In genomic region chr4:97939492-97939891, GRCm38 (mm10) we compare ENCODE assay signal across 10 mouse cellular contexts.
DNase-seq lines count a peak whose midpoint lies in the region; ATAC-seq and TF ChIP-seq lines count a peak whose summit lies in the region.
"Had no signal": no experiment of that assay in that cellular context is flagged by ENCODE, and none has a peak within 500 bp of the region (broad histone marks: within the 10 kb centered on the region; RNA-seq: fewer than 3 reads in every experiment).

No protein-coding gene starts in this region.

- no peak overlapping the region for H3K27ac ChIP-seq in kidney, embryonic 16.5 days (ENCODE audit: low read length)
- 0 out of 2 replicates have a peak overlapping the region, but pooled peaks have one; percentile 2 for H3K27ac ChIP-seq in hindbrain, postnatal 0 days
- H3K27ac ChIP-seq in midbrain, embryonic 14.5 days (replicated peaks; ENCODE audit: low read depth, low read length) = no peak overlapping the region
- H3K27ac ChIP-seq: liver, embryonic 14.5 days had no signal

- ATAC-seq in cerebellum, adult (ENCODE audit: insufficient number of reproducible peaks, low FRiP score, low TSS enrichment) = peak; percentile 78
- no peak for ATAC-seq in kidney, embryonic 16.5 days (ENCODE audit: low FRiP score, low TSS enrichment)
- no peak for ATAC-seq in hindbrain, postnatal 0 days
- no peak for ATAC-seq in midbrain, embryonic 14.5 days (ENCODE audit: low FRiP score, low TSS enrichment)

- no peak overlapping the region for H3K4me2 ChIP-seq in kidney, embryonic 16.5 days (replicated peaks; ENCODE audit: low read depth, low read length)
- H3K4me2 ChIP-seq in hindbrain, postnatal 0 days (ENCODE audit: low read depth, low read length) = no peak overlapping the region
- no peak overlapping the region for H3K4me2 ChIP-seq in midbrain, embryonic 14.5 days (ENCODE audit: low read length)

- H3K27me3 ChIP-seq in kidney, embryonic 16.5 days (ENCODE audit: insufficient read depth, low read length) = no peaks in the 10 kb centered on the region
- H3K27me3 ChIP-seq in hindbrain, postnatal 0 days (ENCODE audit: insufficient read depth, low read length) = no peaks in the 10 kb centered on the region
- no peaks in the 10 kb centered on the region for H3K27me3 ChIP-seq in midbrain, embryonic 14.5 days (ENCODE audit: control insufficient read depth, insufficient read depth, low read length)

- TF ChIP-seq CTCF in hindbrain, postnatal 0 days (IDR thresholded peaks at IDR 0.05; ENCODE audit: low read depth) = no peak

- peaks cover 10% of the 10 kb centered on the region; the same call in 1 of the 2 replicates for H3K4me1 ChIP-seq in kidney, embryonic 16.5 days (ENCODE audit: insufficient read depth, low read length)
- peaks cover 8% of the 10 kb centered on the region; the same call in 1 of the 2 replicates for H3K4me1 ChIP-seq in hindbrain, postnatal 0 days (ENCODE audit: insufficient read depth, low read length)
- H3K4me1 ChIP-seq in midbrain, embryonic 14.5 days (ENCODE audit: control insufficient read depth, insufficient read depth, low read length) = 0 out of 2 replicates have a peak, but pooled peaks cover 11% of the 10 kb centered on the region

- DNase-seq in cerebellum, postnatal 4 days (ENCODE audit: low spot score in 2 of 2) = no peak
- DNase-seq in kidney, adult 11 months = peak; percentile 67
- peak; percentile 69 for DNase-seq in cerebellum, adult 11 months
- DNase-seq in hindbrain, postnatal 0 days (ENCODE audit: low spot score) = no peak
- DNase-seq in embryo, embryonic 10.5 days (ENCODE audit: low spot score) = no peak
- DNase-seq in midbrain, embryonic 14.5 days = no peak
- DNase-seq: gastrocnemius, postnatal 25 days had no signal

- no peaks in the 10 kb centered on the region for H3K9me3 ChIP-seq in kidney, embryonic 16.5 days (ENCODE audit: low read length)
- no peaks in the 10 kb centered on the region for H3K9me3 ChIP-seq in hindbrain, postnatal 0 days (ENCODE audit: low read length)
- no peaks in the 10 kb centered on the region for H3K9me3 ChIP-seq in midbrain, embryonic 14.5 days (ENCODE audit: control insufficient read depth, low read length)

- H3K9ac ChIP-seq in kidney, embryonic 16.5 days (replicated peaks; ENCODE audit: low read length) = no peak overlapping the region
- H3K9ac ChIP-seq in hindbrain, postnatal 0 days (replicated peaks; ENCODE audit: low read length) = no peak overlapping the region
- no peak overlapping the region for H3K9ac ChIP-seq in midbrain, embryonic 14.5 days (replicated peaks; ENCODE audit: low read length)
- H3K9ac ChIP-seq: liver, embryonic 14.5 days had no signal

- H3K36me3 ChIP-seq in kidney, embryonic 16.5 days (ENCODE audit: insufficient read depth, low read length) = no peaks in the 10 kb centered on the region
- H3K36me3 ChIP-seq in hindbrain, postnatal 0 days (ENCODE audit: insufficient read depth, low read length) = no peaks in the 10 kb centered on the region
- no peaks in the 10 kb centered on the region for H3K36me3 ChIP-seq in midbrain, embryonic 14.5 days (ENCODE audit: control insufficient read depth, insufficient read depth, low read length)

- H3K4me3 ChIP-seq in kidney, embryonic 16.5 days (ENCODE audit: low read length) = no peak overlapping the region
- H3K4me3 ChIP-seq in hindbrain, postnatal 0 days (ENCODE audit: low read length) = no peak overlapping the region
- H3K4me3 ChIP-seq in midbrain, embryonic 14.5 days (replicated peaks; ENCODE audit: low read depth, low read length) = no peak overlapping the region

- WGBS in kidney, embryonic 16.5 days = 70% methylated on average over 4 of the region's 4 CpGs
- 37% methylated on average over 4 of the region's 4 CpGs for WGBS in hindbrain, postnatal 0 days
- 61% methylated on average over 4 of the region's 4 CpGs for WGBS in midbrain, embryonic 14.5 days

Comparison
In these comparisons a context has a peak if more than half of its experiments do, and no peak if none do; other contexts are left out.
1. DNase-seq: peak in kidney, adult 11 months (single experiment) and cerebellum, adult 11 months (single experiment); none in cerebellum, postnatal 4 days (0 of 2), hindbrain, postnatal 0 days (single experiment), embryo, embryonic 10.5 days (single experiment) and midbrain, embryonic 14.5 days (single experiment).